14 mouse cellular contexts compared by ENCODE assay signal in genomic region chr13:96511893-96512292, GRCm38 (mm10). TPM values are rescaled to one million over a fixed set of nuclear protein-coding genes. Genes with fewer than 3 reads are reported as not detected.
DNase-seq lines count a peak whose midpoint lies in the region; ATAC-seq lines count a peak whose summit lies in the region.
"Had no signal": no experiment of that assay in that cellular context is flagged by ENCODE, and none has a peak within 500 bp of the region (broad histone marks: within the 10 kb centered on the region; RNA-seq: fewer than 3 reads in every experiment).

No protein-coding gene starts in this region.

- no peak overlapping the region for H3K4me2 ChIP-seq in kidney, embryonic 15.5 days
- no peak overlapping the region for H3K4me2 ChIP-seq in heart, embryonic 14.5 days (ENCODE audit: low read length)
- H3K4me2 ChIP-seq in midbrain, embryonic 15.5 days: no peak overlapping the region
- H3K4me2 ChIP-seq in forebrain, embryonic 12.5 days: no peak overlapping the region
- H3K4me2 ChIP-seq: midbrain, embryonic 13.5 days had no signal

- H3K36me3 ChIP-seq in kidney, embryonic 15.5 days: peaks cover 14% of the 10 kb centered on the region; the same call in 1 of the 2 replicates
- H3K36me3 ChIP-seq in heart, embryonic 14.5 days (ENCODE audit: control insufficient read depth, insufficient read depth, low read length): peaks cover 7% of the 10 kb centered on the region
- H3K36me3 ChIP-seq in midbrain, embryonic 15.5 days (replicated peaks): no peaks in the 10 kb centered on the region
- no peaks in the 10 kb centered on the region for H3K36me3 ChIP-seq in forebrain, embryonic 12.5 days (replicated peaks)
- H3K36me3 ChIP-seq: midbrain, embryonic 13.5 days had no signal

- DNase-seq in kidney, adult 18-20 months: no peak
- peak; percentile 11 for DNase-seq in brain, adult 2 months (ENCODE audit: low read depth, low spot score)
- peak; percentile 10 for DNase-seq in lung, postnatal 14 days
- DNase-seq in frontal cortex, postnatal 36 days (ENCODE audit: low spot score in 2 of 2): no peak
- DNase-seq: cerebellum, adult 18-20 months; spleen, adult 18-20 months; thymus, adult 2 months had no signal

- no peaks in the 10 kb centered on the region for H3K9me3 ChIP-seq in kidney, embryonic 15.5 days (replicated peaks)
- no peaks in the 10 kb centered on the region for H3K9me3 ChIP-seq in heart, embryonic 14.5 days (ENCODE audit: control insufficient read depth, low read length)
- no peaks in the 10 kb centered on the region for H3K9me3 ChIP-seq in midbrain, embryonic 15.5 days
- H3K9me3 ChIP-seq in forebrain, embryonic 12.5 days: no peaks in the 10 kb centered on the region
- H3K9me3 ChIP-seq: midbrain, embryonic 13.5 days had no signal

- 42% methylated on average over 5 of the region's 5 CpGs for WGBS in kidney, embryonic 15.5 days
- 50% methylated on average over 5 of the region's 5 CpGs for WGBS in heart, embryonic 14.5 days
- 77% methylated on average over 5 of the region's 5 CpGs for WGBS in midbrain, embryonic 15.5 days
- WGBS in forebrain, embryonic 12.5 days: 74% methylated on average over 5 of the region's 5 CpGs

- H3K9ac ChIP-seq in kidney, embryonic 15.5 days: no peak overlapping the region
- H3K9ac ChIP-seq in heart, embryonic 14.5 days (ENCODE audit: low read length): no peak overlapping the region
- H3K9ac ChIP-seq in midbrain, embryonic 15.5 days: no peak overlapping the region
- H3K9ac ChIP-seq in forebrain, embryonic 12.5 days: no peak overlapping the region
- H3K9ac ChIP-seq: liver, embryonic 14.5 days; midbrain, embryonic 13.5 days had no signal

- 0 out of 2 replicates have a peak, but pooled peaks cover 6% of the 10 kb centered on the region for H3K4me1 ChIP-seq in kidney, embryonic 15.5 days
- peaks cover 8 to 11% of the 10 kb centered on the region in 2 experiments; a peak in 3 of 4 replicates for H3K4me1 ChIP-seq in heart, embryonic 14.5 days (ENCODE audit: control insufficient read depth in 2 of 2, insufficient read depth in 2 of 2, low read length in 2 of 2)
- H3K4me1 ChIP-seq in midbrain, embryonic 15.5 days: no peaks in the 10 kb centered on the region
- H3K4me1 ChIP-seq in forebrain, embryonic 12.5 days: no peaks in the 10 kb centered on the region
- H3K4me1 ChIP-seq: midbrain, embryonic 13.5 days had no signal

- ATAC-seq in kidney, embryonic 15.5 days (replicated peaks; ENCODE audit: low FRiP score): no peak
- no peak for ATAC-seq in heart, embryonic 14.5 days (ENCODE audit: insufficient number of reproducible peaks, insufficient read depth, low FRiP score, low read depth)
- no peak for ATAC-seq in midbrain, embryonic 15.5 days (replicated peaks)
- ATAC-seq in forebrain, embryonic 12.5 days (ENCODE audit: low FRiP score): no peak
- ATAC-seq: hindbrain, embryonic 16.5 days; midbrain, embryonic 13.5 days had no signal

- peak overlapping the region; percentile 46; the same call in 1 of the 2 replicates for H3K27ac ChIP-seq in kidney, embryonic 15.5 days
- peak overlapping the region; percentile 53 to 55; a peak in 3 of 4 replicates for H3K27ac ChIP-seq in heart, embryonic 14.5 days (replicated peaks in 1 of 2; ENCODE audit: control insufficient read depth in 1 of 2, insufficient read depth in 1 of 2, low read depth in 2 of 2, low read length in 2 of 2)
- H3K27ac ChIP-seq in midbrain, embryonic 15.5 days: no peak overlapping the region
- no peak overlapping the region for H3K27ac ChIP-seq in forebrain, embryonic 12.5 days
- H3K27ac ChIP-seq: liver, embryonic 14.5 days; midbrain, embryonic 13.5 days had no signal

- no peaks in the 10 kb centered on the region for H3K27me3 ChIP-seq in kidney, embryonic 15.5 days
- no peaks in the 10 kb centered on the region for H3K27me3 ChIP-seq in heart, embryonic 14.5 days (ENCODE audit: control insufficient read depth, insufficient read depth, low read length)
- no peaks in the 10 kb centered on the region for H3K27me3 ChIP-seq in midbrain, embryonic 15.5 days (replicated peaks)
- H3K27me3 ChIP-seq in forebrain, embryonic 12.5 days: no peaks in the 10 kb centered on the region
- H3K27me3 ChIP-seq: midbrain, embryonic 13.5 days had no signal

- H3K4me3 ChIP-seq in kidney, embryonic 15.5 days (replicated peaks): no peak overlapping the region
- no peak overlapping the region for H3K4me3 ChIP-seq in heart, embryonic 14.5 days (ENCODE audit: control insufficient read depth in 1 of 2, insufficient read depth in 1 of 2, low read depth in 1 of 2, low read length in 2 of 2)
- no peak overlapping the region for H3K4me3 ChIP-seq in midbrain, embryonic 15.5 days
- H3K4me3 ChIP-seq in forebrain, embryonic 12.5 days (replicated peaks): no peak overlapping the region
- H3K4me3 ChIP-seq: midbrain, embryonic 13.5 days had no signal

RNA-seq across cellular contexts. Expression of gene Gm17622, which starts 21.4 kb away (rescaled TPM):
- polyA plus RNA-seq in kidney, embryonic 15.5 days (2015; fragmentation: Nextera tagmentation; extraction: Ambion mirVana): not detected in 2 replicates
- polyA plus RNA-seq in heart, embryonic 14.5 days (2014; fragmentation: Nextera tagmentation; extraction: Ambion mirVana): not detected in 2 replicates
- not detected in 2 replicates for polyA plus RNA-seq in midbrain, embryonic 15.5 days (2015; fragmentation: Nextera tagmentation; extraction: Ambion mirVana)
- polyA plus RNA-seq in forebrain, embryonic 12.5 days (2016; fragmentation: Nextera tagmentation; extraction: Ambion mirVana): not detected in 2 replicates
- polyA plus RNA-seq: hindbrain, embryonic 16.5 days; liver, embryonic 14.5 days; midbrain, embryonic 13.5 days; thymus, adult 2 months had no signal

RNA-seq across cellular contexts. Expression of gene Polk, which starts 30.5 kb away (rescaled TPM):
- 9.2 and 9.7 TPM in 2 replicates for polyA plus RNA-seq in kidney, embryonic 15.5 days (2015; fragmentation: Nextera tagmentation; extraction: Ambion mirVana)
- 7.2 and 7.6 TPM in 2 replicates for polyA plus RNA-seq in heart, embryonic 14.5 days (2014; fragmentation: Nextera tagmentation; extraction: Ambion mirVana)
- 7.0 and 7.6 TPM in 2 replicates for polyA plus RNA-seq in midbrain, embryonic 15.5 days (2015; fragmentation: Nextera tagmentation; extraction: Ambion mirVana)
- polyA plus RNA-seq in forebrain, embryonic 12.5 days (2016; fragmentation: Nextera tagmentation; extraction: Ambion mirVana): 8.4 and 8.5 TPM in 2 replicates

RNA-seq across cellular contexts. Expression of gene Col4a3bp, which starts 30.5 kb away (rescaled TPM):
- 9.6 and 10.3 TPM in 2 replicates for polyA plus RNA-seq in kidney, embryonic 15.5 days (2015; fragmentation: Nextera tagmentation; extraction: Ambion mirVana)
- 10.0 and 11.9 TPM in 2 replicates for polyA plus RNA-seq in heart, embryonic 14.5 days (2014; fragmentation: Nextera tagmentation; extraction: Ambion mirVana)
- 7.7 and 9.2 TPM in 2 replicates for polyA plus RNA-seq in midbrain, embryonic 15.5 days (2015; fragmentation: Nextera tagmentation; extraction: Ambion mirVana)
- polyA plus RNA-seq in forebrain, embryonic 12.5 days (2016; fragmentation: Nextera tagmentation; extraction: Ambion mirVana): 7.7 and 10.8 TPM in 2 replicates

RNA-seq across cellular contexts. Expression of gene Ankdd1b, which starts 40.9 kb away (rescaled TPM):
- polyA plus RNA-seq in kidney, embryonic 15.5 days (2015; fragmentation: Nextera tagmentation; extraction: Ambion mirVana): 0.17 and 0.22 TPM in 2 replicates
- polyA plus RNA-seq in heart, embryonic 14.5 days (2014; fragmentation: Nextera tagmentation; extraction: Ambion mirVana): 1.1 TPM in 2 replicates
- polyA plus RNA-seq in midbrain, embryonic 15.5 days (2015; fragmentation: Nextera tagmentation; extraction: Ambion mirVana): not detected in 2 replicates
- not detected in 2 replicates for polyA plus RNA-seq in forebrain, embryonic 12.5 days (2016; fragmentation: Nextera tagmentation; extraction: Ambion mirVana)
- polyA plus RNA-seq: midbrain, embryonic 13.5 days had no signal

Comparison
In these comparisons a context has a peak if more than half of its experiments do, and no peak if none do; other contexts are left out.
1. H3K27ac ChIP-seq: peak in kidney, embryonic 15.5 days (single experiment) and heart, embryonic 14.5 days (2 of 2); none in midbrain, embryonic 15.5 days (single experiment) and forebrain, embryonic 12.5 days (single experiment).
2. DNase-seq: peak in brain, adult 2 months (single experiment) and lung, postnatal 14 days (single experiment); none in kidney, adult 18-20 months (single experiment) and frontal cortex, postnatal 36 days (0 of 2).